Mouse (Mus musculus): ENCODE results near the gene Dgki. TPM values are rescaled to one million over a fixed set of nuclear protein-coding genes. Genes with fewer than 3 reads are reported as not detected.

Gene Dgki
- polyA plus RNA-seq, 1 experiment from 2014 or later, result 9.6 TPM

- Histone ChIP-seq H3K4me3 (replicated peaks; ENCODE audit: low read length) (no peak overlapping the region), H3K4me2 (replicated peaks) (no peak overlapping the region), H3K27me3 (ENCODE audit: control insufficient read depth, insufficient read depth, low read length) (no peaks in the 10 kb centered on the region), H3K36me3 (replicated peaks; ENCODE audit: control insufficient read depth, insufficient read depth) (no peaks in the 10 kb centered on the region), H3K27ac (no peak overlapping the region), H3K9ac (no peak overlapping the region), H3K4me1 (replicated peaks; ENCODE audit: control insufficient read depth, insufficient read depth, low read length) (peaks cover 36% of the 10 kb centered on the region), H3K9me3 (ENCODE audit: control insufficient read depth, low read length) (no peaks in the 10 kb centered on the region)
- WGBS, result 46% methylated on average over 6 of the region's 6 CpGs
- no peak for DNase-seq (ENCODE audit: low spot score)
- ATAC-seq (ENCODE audit: low FRiP score), result no peak
Measured at GRCm38 (mm10) chr6:37327519-37327918, 27.5 kb upstream of the Dgki start.

- DNase-seq (ENCODE audit: low spot score) (no peak), ATAC-seq (ENCODE audit: low FRiP score) (no peak)
- Histone ChIP-seq H3K27me3 (ENCODE audit: control insufficient read depth, insufficient read depth, low read length) (no peaks in the 10 kb centered on the region), H3K36me3 (replicated peaks; ENCODE audit: control insufficient read depth, insufficient read depth) (no peaks in the 10 kb centered on the region), H3K9ac (no peak overlapping the region), H3K4me1 (replicated peaks; ENCODE audit: control insufficient read depth, insufficient read depth, low read length) (peaks cover 36% of the 10 kb centered on the region), H3K27ac (0 out of 2 replicates have a peak overlapping the region, but pooled peaks have one; percentile 44), H3K4me2 (replicated peaks) (no peak overlapping the region), H3K9me3 (ENCODE audit: control insufficient read depth, low read length) (no peaks in the 10 kb centered on the region), H3K4me3 (replicated peaks; ENCODE audit: low read length) (no peak overlapping the region)
- 38% methylated on average over 8 of the region's 8 CpGs for WGBS
Measured at GRCm38 (mm10) chr6:37326603-37326955, 26.6 kb upstream of the Dgki start.

- 95% methylated on average over 9 of the region's 9 CpGs for WGBS
- no peaks in the 10 kb centered on the region for H3K27me3 ChIP-seq (ENCODE audit: control insufficient read depth, insufficient read depth, low read length)
- H3K9ac ChIP-seq, result no peak overlapping the region
- ATAC-seq (ENCODE audit: low FRiP score), result no peak
- H3K36me3 ChIP-seq (replicated peaks; ENCODE audit: control insufficient read depth, insufficient read depth), result no peaks in the 10 kb centered on the region
- 0 out of 2 replicates have a peak overlapping the region, but pooled peaks have one; percentile 44 for H3K27ac ChIP-seq
- peaks cover 36% of the 10 kb centered on the region for H3K4me1 ChIP-seq (replicated peaks; ENCODE audit: control insufficient read depth, insufficient read depth, low read length)
- no peaks in the 10 kb centered on the region for H3K9me3 ChIP-seq (ENCODE audit: control insufficient read depth, low read length)
- H3K4me2 ChIP-seq (replicated peaks), result no peak overlapping the region
- no peak for DNase-seq (ENCODE audit: low spot score)
- H3K4me3 ChIP-seq (replicated peaks; ENCODE audit: low read length), result no peak overlapping the region
Measured at GRCm38 (mm10) chr6:37325906-37326602, 26.1 kb upstream of the Dgki start.

GRCm38 (mm10) chr6:37325076-37325475 lies 25.1 kb upstream of the Dgki start:
- ATAC-seq (ENCODE audit: low FRiP score) (no peak), DNase-seq (ENCODE audit: low spot score) (no peak)
- no peaks in the 10 kb centered on the region for H3K36me3 ChIP-seq (replicated peaks; ENCODE audit: control insufficient read depth, insufficient read depth)
- H3K4me3 ChIP-seq (replicated peaks; ENCODE audit: low read length), result no peak overlapping the region
- no peak overlapping the region for H3K9ac ChIP-seq
- H3K4me2 ChIP-seq (replicated peaks), result no peak overlapping the region
- 90% methylated on average over 3 of the region's 3 CpGs for WGBS
- H3K9me3 ChIP-seq (ENCODE audit: control insufficient read depth, low read length), result no peaks in the 10 kb centered on the region
- H3K4me1 ChIP-seq (replicated peaks; ENCODE audit: control insufficient read depth, insufficient read depth, low read length), result peaks cover 30% of the 10 kb centered on the region
- no peaks in the 10 kb centered on the region for H3K27me3 ChIP-seq (ENCODE audit: control insufficient read depth, insufficient read depth, low read length)
- H3K27ac ChIP-seq, result no peak overlapping the region

GRCm38 (mm10) chr6:37322641-37323040 lies 22.7 kb upstream of the Dgki start:
- H3K4me2 ChIP-seq (replicated peaks), result no peak overlapping the region
- DNase-seq (ENCODE audit: low spot score) (no peak), ATAC-seq (ENCODE audit: low FRiP score) (no peak)
- H3K27ac ChIP-seq, result no peak overlapping the region
- 94% methylated on average over 7 of the region's 7 CpGs for WGBS
- H3K4me3 ChIP-seq (replicated peaks; ENCODE audit: low read length), result no peak overlapping the region
- no peaks in the 10 kb centered on the region for H3K36me3 ChIP-seq (replicated peaks; ENCODE audit: control insufficient read depth, insufficient read depth)
- H3K9ac ChIP-seq, result no peak overlapping the region
- no peaks in the 10 kb centered on the region for H3K27me3 ChIP-seq (ENCODE audit: control insufficient read depth, insufficient read depth, low read length)
- peaks cover 10% of the 10 kb centered on the region for H3K4me1 ChIP-seq (replicated peaks; ENCODE audit: control insufficient read depth, insufficient read depth, low read length)
- H3K9me3 ChIP-seq (ENCODE audit: control insufficient read depth, low read length), result no peaks in the 10 kb centered on the region

- DNase-seq (ENCODE audit: low spot score), result no peak
- no peak for ATAC-seq (ENCODE audit: low FRiP score)
- Histone ChIP-seq H3K9ac (no peak overlapping the region), H3K36me3 (replicated peaks; ENCODE audit: control insufficient read depth, insufficient read depth) (no peaks in the 10 kb centered on the region), H3K4me3 (replicated peaks; ENCODE audit: low read length) (no peak overlapping the region), H3K9me3 (ENCODE audit: control insufficient read depth, low read length) (no peaks in the 10 kb centered on the region), H3K27me3 (ENCODE audit: control insufficient read depth, insufficient read depth, low read length) (no peaks in the 10 kb centered on the region), H3K27ac (no peak overlapping the region), H3K4me1 (replicated peaks; ENCODE audit: control insufficient read depth, insufficient read depth, low read length) (peaks cover 7% of the 10 kb centered on the region; the same call in 1 of the 2 replicates), H3K4me2 (replicated peaks) (no peak overlapping the region)
- WGBS, result 94% methylated on average over 9 of the region's 9 CpGs
Measured at GRCm38 (mm10) chr6:37322088-37322487, 22.1 kb upstream of the Dgki start.

- Histone ChIP-seq H3K27me3 (ENCODE audit: control insufficient read depth, insufficient read depth, low read length) (no peaks in the 10 kb centered on the region), H3K27ac (no peak overlapping the region), H3K9me3 (ENCODE audit: control insufficient read depth, low read length) (no peaks in the 10 kb centered on the region), H3K9ac (no peak overlapping the region), H3K36me3 (replicated peaks; ENCODE audit: control insufficient read depth, insufficient read depth) (no peaks in the 10 kb centered on the region), H3K4me3 (replicated peaks; ENCODE audit: low read length) (no peak overlapping the region), H3K4me1 (replicated peaks; ENCODE audit: control insufficient read depth, insufficient read depth, low read length) (no peaks in the 10 kb centered on the region), H3K4me2 (replicated peaks) (no peak overlapping the region)
- ATAC-seq (ENCODE audit: low FRiP score) (no peak), DNase-seq (ENCODE audit: low spot score) (no peak)
- 89% methylated on average over 5 of the region's 5 CpGs for WGBS
Measured at GRCm38 (mm10) chr6:37317904-37318303, 17.9 kb upstream of the Dgki start.

- H3K4me2 ChIP-seq (replicated peaks), result no peak overlapping the region
- H3K4me1 ChIP-seq (replicated peaks; ENCODE audit: control insufficient read depth, insufficient read depth, low read length), result no peaks in the 10 kb centered on the region
- no peak for DNase-seq (ENCODE audit: low spot score)
- H3K9me3 ChIP-seq (ENCODE audit: control insufficient read depth, low read length), result no peaks in the 10 kb centered on the region
- H3K9ac ChIP-seq, result no peak overlapping the region
- no peaks in the 10 kb centered on the region for H3K36me3 ChIP-seq (replicated peaks; ENCODE audit: control insufficient read depth, insufficient read depth)
- H3K27me3 ChIP-seq (ENCODE audit: control insufficient read depth, insufficient read depth, low read length), result no peaks in the 10 kb centered on the region
- H3K27ac ChIP-seq, result no peak overlapping the region
- no peak for ATAC-seq (ENCODE audit: low FRiP score)
- no peak overlapping the region for H3K4me3 ChIP-seq (replicated peaks; ENCODE audit: low read length)
Measured at GRCm38 (mm10) chr6:37315440-37315839, 15.5 kb upstream of the Dgki start.

- no peaks in the 10 kb centered on the region for H3K4me1 ChIP-seq (replicated peaks; ENCODE audit: control insufficient read depth, insufficient read depth, low read length)
- H3K27ac ChIP-seq, result no peak overlapping the region
- ATAC-seq (ENCODE audit: low FRiP score), result no peak
- WGBS, result 96% methylated on average over 4 of the region's 4 CpGs
- no peak for DNase-seq (ENCODE audit: low spot score)
- no peaks in the 10 kb centered on the region for H3K27me3 ChIP-seq (ENCODE audit: control insufficient read depth, insufficient read depth, low read length)
- no peak overlapping the region for H3K4me2 ChIP-seq (replicated peaks)
- no peaks in the 10 kb centered on the region for H3K36me3 ChIP-seq (replicated peaks; ENCODE audit: control insufficient read depth, insufficient read depth)
- H3K4me3 ChIP-seq (replicated peaks; ENCODE audit: low read length), result no peak overlapping the region
- no peaks in the 10 kb centered on the region for H3K9me3 ChIP-seq (ENCODE audit: control insufficient read depth, low read length)
- no peak overlapping the region for H3K9ac ChIP-seq
Measured at GRCm38 (mm10) chr6:37310601-37311000, 10.6 kb upstream of the Dgki start.

GRCm38 (mm10) chr6:37306616-37307015 lies 6.6 kb upstream of the Dgki start:
- Histone ChIP-seq H3K4me1 (replicated peaks; ENCODE audit: control insufficient read depth, insufficient read depth, low read length) (0 out of 2 replicates have a peak, but pooled peaks cover 2% of the 10 kb centered on the region), H3K4me2 (replicated peaks) (no peak overlapping the region), H3K27me3 (ENCODE audit: control insufficient read depth, insufficient read depth, low read length) (no peaks in the 10 kb centered on the region; the same call in 1 of the 2 replicates), H3K9me3 (ENCODE audit: control insufficient read depth, low read length) (no peaks in the 10 kb centered on the region), H3K27ac (no peak overlapping the region), H3K36me3 (replicated peaks; ENCODE audit: control insufficient read depth, insufficient read depth) (no peaks in the 10 kb centered on the region), H3K4me3 (replicated peaks; ENCODE audit: low read length) (no peak overlapping the region), H3K9ac (no peak overlapping the region)
- 94% methylated on average over 1 of the region's 1 CpGs for WGBS
- ATAC-seq (ENCODE audit: low FRiP score), result no peak
- no peak for DNase-seq (ENCODE audit: low spot score)
